Mouse (Mus musculus): Measurements from ENCODE around the gene Gm10134.

Gene Gm10134

DNA sequence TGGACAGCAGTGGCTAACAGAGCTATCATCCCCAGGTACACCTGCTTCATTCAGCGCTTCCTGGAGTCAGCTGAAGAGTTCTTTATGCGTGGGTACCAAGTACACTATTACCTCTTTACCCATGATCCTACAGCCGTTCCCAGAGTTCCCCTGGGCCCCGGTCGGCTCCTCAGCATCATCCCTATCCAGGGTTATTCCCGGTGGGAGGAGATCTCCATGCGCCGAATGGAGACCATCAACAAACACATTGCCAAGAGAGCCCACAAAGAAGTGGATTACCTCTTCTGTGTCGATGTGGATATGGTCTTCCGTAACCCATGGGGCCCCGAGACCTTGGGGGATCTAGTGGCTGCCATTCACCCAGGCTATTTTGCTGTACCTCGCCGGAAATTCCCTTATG lies 1.2 kb upstream of the Gm10134 start:
- DNase-seq (ENCODE audit: inconsistent age in 2 of 2, low spot score in 1 of 2) = no peak

GRCm38 (mm10) chr2:28506291-28506690 lies 396 bp downstream of the Gm10134 start:
- no peak for DNase-seq (ENCODE audit: inconsistent age in 2 of 2, low spot score in 1 of 2)

GRCm38 (mm10) chr2:28511600-28511999 lies 5.7 kb downstream of the Gm10134 start:
- peak in 1 of 2 experiments; percentile 24 for DNase-seq (ENCODE audit: inconsistent age in 2 of 2, low spot score in 1 of 2)

GRCm38 (mm10) chr2:28512798-28513401 lies 7.0 kb downstream of the Gm10134 start, which contains the start of gene Ralgds:
TSS of gene Ralgds (plus strand) at chr2:28513125.
- DNase-seq (ENCODE audit: inconsistent age in 2 of 2, low spot score in 1 of 2) = peak; percentile 69 to 81

DNA sequence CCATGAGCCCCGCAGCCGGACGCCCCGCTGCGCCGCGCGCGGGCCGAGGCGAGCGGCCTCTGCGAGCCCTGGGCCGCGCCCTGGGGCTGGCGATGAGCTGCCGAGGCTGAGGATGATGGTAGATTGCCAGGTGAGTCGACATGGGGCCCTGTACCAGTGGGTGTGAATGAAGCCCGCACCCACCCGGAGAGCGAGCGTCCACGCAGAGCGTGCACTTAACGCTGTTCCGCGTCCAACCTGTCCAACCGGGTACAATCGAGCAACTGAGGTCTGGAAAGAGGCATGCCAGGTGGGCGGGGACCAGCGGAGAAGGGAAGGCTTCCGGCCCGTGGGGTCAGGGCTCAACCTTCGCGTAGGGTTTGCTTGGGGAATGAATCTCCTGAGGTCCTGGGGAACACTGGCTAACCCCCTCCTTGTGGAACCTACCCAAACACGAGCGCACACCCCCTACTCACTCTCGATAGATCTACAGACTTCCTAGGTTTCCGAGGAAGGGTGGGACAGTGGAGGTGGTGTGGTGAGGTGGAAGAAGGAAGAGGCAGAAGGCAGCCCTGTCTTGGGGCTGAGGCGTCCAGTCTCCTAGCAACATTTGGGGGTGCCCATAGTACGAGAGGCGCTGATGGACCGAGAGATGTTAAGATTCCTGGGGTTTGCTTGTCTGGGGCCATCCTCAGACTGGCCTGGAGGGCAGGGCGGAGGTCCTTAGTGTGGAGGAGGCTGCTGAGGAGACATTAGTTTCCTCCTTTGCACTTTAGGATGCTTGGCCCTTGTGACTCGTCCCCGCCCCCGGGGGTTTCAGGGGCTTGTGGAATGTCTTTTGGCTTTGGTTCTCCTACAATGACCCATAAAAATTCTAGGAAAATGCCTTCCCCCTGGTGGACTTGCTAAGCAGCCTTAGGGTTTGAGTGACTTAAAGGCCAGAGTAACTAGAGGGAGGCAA lies 7.8 kb downstream of the Gm10134 start:
- peak; percentile 42 to 70 for DNase-seq (ENCODE audit: inconsistent age in 2 of 2, low spot score in 1 of 2)

GRCm38 (mm10) chr2:28514489-28514888 lies 8.6 kb downstream of the Gm10134 start:
- DNase-seq (ENCODE audit: inconsistent age in 2 of 2, low spot score in 1 of 2) = peak; percentile 74 to 94

DNA sequence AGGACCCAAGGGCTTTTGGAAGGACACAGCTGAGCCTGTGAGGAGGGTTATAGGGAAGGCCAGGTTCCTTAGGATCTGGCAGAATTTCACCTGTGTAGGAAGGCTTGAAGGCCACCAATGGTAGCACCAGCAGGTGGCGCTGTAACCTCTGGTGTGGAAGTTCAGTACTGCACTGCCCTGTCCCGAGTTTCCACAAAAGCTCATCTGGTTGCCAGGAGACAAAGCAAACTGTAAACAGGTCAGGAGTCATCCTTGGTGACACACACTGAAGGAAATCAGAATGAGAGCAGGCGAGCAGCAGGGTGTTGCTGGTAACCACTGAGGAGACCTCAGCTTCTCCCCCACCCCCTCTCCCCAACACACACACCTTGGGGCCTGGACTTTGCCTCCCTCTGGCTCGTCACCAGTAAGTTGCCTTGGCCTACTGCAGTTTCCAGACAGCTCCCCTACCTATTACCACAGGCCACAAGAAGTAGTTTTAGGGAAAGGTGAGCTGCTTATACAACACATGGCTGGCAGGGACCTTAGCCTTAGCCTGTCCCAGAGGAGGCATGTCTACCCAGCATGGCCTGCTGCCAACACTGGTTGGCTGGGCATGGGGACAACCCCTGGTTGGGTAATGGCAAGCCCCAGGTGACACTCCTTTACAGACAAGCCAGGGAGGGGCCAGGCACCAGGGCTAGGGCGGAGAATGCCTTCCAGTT lies 11.5 kb downstream of the Gm10134 start:
- peak; percentile 83 to 95 for DNase-seq (ENCODE audit: inconsistent age in 2 of 2, low spot score in 1 of 2)

- DNase-seq (ENCODE audit: inconsistent age in 2 of 2, low spot score in 1 of 2) = no peak
These were observed 12.3 kb downstream of the Gm10134 start for GRCm38 (mm10) chr2:28518231-28518630.

DNA sequence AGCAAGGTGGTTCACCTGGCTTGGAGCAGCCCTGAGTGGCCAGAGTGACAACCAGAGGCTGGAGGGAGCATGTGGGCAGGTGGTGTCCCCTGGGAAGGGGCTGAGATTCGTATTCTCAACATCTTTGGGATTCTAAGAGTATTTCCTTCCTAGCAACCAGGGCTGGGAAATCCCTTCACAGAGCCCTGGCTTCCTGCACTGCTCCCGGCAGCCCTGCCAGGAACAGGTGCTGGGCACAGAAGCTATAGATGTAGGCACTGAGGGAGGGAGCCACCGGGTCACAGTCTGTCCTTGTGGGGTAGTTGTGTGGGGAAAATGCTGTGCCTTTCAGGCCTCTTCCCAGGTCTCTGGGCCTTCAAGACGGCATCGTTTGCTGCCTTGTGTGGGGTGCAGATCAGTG lies 14.7 kb downstream of the Gm10134 start:
- DNase-seq (ENCODE audit: inconsistent age in 2 of 2, low spot score in 1 of 2) = peak in 1 of 2 experiments; percentile 32

DNA sequence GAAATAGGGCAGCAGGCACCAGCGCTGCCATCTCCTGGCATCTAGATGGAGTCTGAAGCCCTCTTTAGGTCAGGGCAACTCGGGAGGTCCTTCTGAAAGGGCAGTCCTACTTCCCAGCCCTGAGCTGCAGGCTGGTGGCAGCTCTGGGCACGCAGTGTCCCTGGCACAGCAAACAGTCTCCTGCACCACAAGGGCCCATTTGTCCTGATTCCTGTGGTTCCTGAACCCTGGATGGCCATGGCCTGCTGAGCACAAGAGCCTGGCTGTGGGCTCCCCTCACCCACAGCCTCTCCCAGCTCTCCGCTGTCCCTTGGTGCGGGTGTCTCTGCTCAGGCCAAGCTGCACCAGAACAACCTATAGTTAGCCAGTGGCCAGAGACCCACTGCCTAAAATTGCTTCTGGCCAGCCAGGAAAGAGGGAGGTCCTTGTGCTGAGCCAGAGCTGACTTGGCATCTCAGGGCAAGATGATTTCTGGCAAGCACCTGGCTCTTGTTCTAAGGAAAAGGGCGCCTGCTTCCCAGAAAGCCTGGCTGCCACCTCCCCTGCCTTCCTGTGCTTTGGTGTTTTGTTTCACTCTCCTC lies 15.8 kb downstream of the Gm10134 start:
- peak; percentile 60 to 75 for DNase-seq (ENCODE audit: inconsistent age in 2 of 2, low spot score in 1 of 2)

- DNase-seq (ENCODE audit: inconsistent age in 2 of 2, low spot score in 1 of 2) = peak in 1 of 2 experiments; percentile 27
These were observed 16.3 kb downstream of the Gm10134 start for GRCm38 (mm10) chr2:28522166-28522565.

- peak; percentile 94 to 97 for DNase-seq (ENCODE audit: inconsistent age in 2 of 2, low spot score in 1 of 2)
These were observed 17.8 kb downstream of the Gm10134 start for GRCm38 (mm10) chr2:28523643-28524117.

- DNase-seq (ENCODE audit: inconsistent age in 2 of 2, low spot score in 1 of 2) = peak; percentile 80 to 91
These were observed 18.5 kb downstream of the Gm10134 start for GRCm38 (mm10) chr2:28524406-28524805.

DNA sequence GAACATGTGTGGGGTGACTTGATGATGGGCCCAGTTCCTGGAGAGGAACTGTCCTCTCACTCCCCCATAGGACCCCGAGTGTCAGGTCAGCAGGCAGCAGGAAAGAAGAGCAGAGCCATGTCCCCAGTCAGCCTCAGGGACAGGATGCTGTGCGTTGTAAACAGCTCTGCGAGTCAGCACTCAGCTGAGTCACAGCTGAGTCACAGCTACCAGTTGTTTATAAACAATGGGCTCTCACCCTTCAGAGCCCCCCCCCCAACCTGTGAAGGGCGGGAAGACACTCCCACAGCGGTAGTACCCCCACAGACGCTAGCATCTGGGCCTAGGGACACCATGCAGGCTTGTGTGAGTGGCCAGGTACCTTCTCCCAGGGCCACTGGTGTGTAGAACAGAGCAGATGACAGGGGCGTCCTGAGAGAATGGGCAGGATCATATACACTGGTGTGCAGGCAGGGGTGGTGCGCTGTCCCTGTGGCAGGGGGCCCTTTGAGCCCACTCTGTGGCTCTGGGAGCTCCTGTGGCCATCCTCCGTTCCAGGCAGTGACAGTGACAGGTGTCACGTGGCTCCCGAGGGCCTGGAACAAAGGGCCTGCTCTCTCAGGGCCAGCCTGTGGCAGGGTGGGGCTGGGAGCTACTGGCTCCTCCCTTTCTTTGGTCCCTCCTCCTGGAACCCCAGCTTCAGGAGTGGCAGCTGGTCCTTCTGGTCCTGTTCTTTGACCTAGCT lies 19.5 kb downstream of the Gm10134 start:
- DNase-seq (ENCODE audit: inconsistent age in 2 of 2, low spot score in 1 of 2) = peak; percentile 92 to 95

GRCm38 (mm10) chr2:28525943-28526876 lies 20.3 kb downstream of the Gm10134 start:
- DNase-seq (ENCODE audit: inconsistent age in 2 of 2, low spot score in 1 of 2) = no peak

- peak in 1 of 2 experiments; percentile 31 for DNase-seq (ENCODE audit: inconsistent age in 2 of 2, low spot score in 1 of 2)
These were observed 21.8 kb downstream of the Gm10134 start for GRCm38 (mm10) chr2:28527436-28528353.

DNA sequence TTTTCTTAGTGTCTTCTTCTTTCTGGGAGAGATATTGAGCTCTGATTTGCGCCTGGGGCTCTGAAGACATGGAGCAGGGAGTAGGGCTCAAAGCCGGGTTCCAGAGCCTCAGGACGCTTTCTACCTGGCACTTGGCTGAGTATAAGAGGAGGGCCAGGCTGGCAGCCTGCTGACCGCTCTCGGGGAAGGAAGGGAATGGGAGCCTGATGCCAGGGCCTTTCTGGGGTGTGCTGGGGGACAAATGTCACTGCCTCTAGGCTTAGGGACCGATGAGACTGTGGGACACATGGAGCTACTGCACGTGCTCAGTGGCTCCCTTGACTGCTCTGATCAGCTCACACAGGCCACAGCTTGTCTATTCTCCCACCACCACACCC lies 22.4 kb downstream of the Gm10134 start:
- DNase-seq (ENCODE audit: inconsistent age in 2 of 2, low spot score in 1 of 2) = peak in 1 of 2 experiments; percentile 29

- DNase-seq (ENCODE audit: inconsistent age in 2 of 2, low spot score in 1 of 2) = peak in 1 of 2 experiments; percentile 46
These were observed 24.0 kb downstream of the Gm10134 start for GRCm38 (mm10) chr2:28529856-28530255.
